Mouse (Mus musculus) c-Kit-positive CD71-negative TER-119-negative erythroid progenitor cells, embryonic 14.5 days (primary cell): ENCODE measurements at regions not wholly inside any gene's neighbourhood (a gene's known extent, or its start where the extent isn't known, plus 50 kb on each side); places are given as distances from the start of the nearest gene placed in this dataset.

Experiments used
- DNase-seq: peaks from one replicate; pipeline ENCODE4 v3.0.0-alpha.2; 2013; ENCODE audit warnings: low read depth

DNA sequence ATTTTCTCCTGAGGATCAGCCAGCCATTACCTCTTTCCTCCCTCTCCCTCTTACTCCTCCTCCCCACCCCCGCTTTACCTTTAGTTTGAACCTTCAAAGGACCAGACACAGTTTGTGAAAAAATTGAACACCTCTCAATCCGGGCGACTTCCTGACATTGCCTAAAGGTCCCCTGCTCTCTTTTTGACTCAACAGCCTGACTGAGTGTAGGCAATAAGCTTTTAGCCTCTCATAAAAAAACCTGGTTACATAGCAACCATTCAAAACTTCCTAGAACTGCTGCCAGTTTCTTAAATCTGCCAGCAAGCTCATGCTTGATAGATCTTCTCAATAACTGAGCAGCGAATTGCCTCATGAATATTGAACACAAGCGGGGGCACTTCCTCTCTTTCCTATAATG lies 71.7 kb downstream of the Zfp945 start:
- no peak for DNase-seq

DNA sequence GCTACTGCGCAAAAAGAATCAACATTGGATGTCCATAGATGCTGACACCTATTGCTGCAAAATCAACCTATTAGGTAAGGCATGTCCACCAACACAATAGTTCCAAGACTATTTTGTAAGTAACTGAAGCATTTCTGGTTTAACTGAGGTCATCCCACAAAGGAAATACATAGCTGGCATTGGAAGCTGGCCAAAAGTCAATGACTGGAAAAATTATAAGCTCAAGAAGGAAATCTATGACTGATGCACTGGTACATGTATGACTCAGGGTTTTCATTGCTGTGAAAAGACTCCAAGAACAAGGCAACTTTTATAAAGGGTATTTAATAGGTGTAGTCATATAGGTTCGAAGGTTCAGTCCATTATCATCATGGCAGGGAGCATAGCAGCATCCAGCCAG lies 82.5 kb downstream of the Zfp945 start:
- no peak for DNase-seq

DNA sequence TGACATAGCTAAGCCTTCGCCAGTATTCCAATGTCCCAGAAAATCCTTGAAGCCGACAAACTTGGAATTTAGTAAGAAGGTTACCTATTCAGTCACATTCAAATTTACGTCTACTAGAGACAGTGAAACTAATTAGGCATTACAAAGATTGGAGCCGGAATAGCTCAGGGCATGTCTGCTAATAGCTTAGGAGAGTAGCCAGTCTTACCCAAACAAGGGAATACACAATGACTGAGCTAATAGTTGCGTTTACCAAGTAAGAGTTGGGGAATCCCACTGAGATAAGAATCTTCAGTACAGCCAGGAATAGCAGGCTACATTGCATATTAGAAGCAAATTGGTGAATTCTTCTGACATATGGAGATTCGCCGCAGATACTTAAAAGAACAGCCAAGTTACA lies 121.2 kb downstream of the Zfp945 start:
- no peak for DNase-seq

DNA sequence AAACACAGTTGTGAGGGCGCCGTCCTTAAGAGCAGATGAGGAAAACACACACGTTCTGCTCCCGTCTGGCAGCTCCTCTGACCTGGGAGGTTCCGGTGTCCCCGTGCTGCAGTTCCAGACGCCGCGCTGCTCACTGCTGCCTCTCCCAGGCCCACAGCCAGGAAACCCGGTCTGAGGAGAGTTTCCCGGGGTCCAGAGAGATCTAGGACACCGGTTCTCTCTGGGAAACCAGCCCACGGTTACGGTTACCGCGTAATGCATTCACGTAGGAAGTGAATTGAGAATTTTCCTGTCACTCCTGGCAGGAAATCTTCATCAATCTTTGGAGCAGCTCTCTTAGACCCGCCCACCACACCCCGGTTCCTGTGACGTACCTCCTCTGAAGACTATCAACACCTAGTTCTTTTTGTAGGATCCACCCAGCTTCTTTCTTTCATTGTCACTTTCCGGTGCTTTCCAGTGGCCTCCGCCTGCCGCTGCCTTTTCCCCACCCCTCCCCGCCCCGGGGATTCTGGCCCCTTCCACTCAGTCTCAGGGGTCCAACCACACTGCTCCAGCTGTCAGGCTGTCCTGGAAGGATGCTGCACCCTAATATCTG lies 127.3 kb downstream of the Zfp945 start:
- peak; percentile 31 for DNase-seq

- DNase-seq = no peak
Observed at GRCm38 (mm10) chr17:22739173-22739572, 127.8 kb downstream of the Zfp945 start.

- no peak for DNase-seq
Observed at GRCm38 (mm10) chr17:22736360-22736759, 130.6 kb downstream of the Zfp945 start.
